Mouse (Mus musculus): ENCODE results near the gene Endov.

DNA sequence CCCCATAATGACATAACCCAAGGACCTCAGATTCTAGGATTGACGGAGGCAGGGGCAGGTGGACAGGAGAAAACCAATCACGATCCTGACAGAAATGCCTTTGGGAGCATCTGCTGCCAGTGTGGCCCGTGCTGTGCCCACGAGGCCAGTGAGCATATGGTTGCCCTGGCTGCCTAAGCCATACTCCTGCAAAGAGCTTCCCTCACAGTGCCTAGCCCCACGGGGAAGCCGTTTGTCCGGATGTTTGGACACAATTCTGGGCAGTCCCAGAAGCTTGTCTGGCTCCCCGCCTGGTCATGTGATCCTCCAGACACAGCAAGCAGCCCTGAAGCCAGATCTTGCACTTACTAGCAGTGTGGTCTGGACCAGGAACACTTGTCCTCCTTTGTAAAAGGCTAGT lies 31.6 kb downstream of the Endov start:
- TF ChIP-seq CEBPB (IDR thresholded peaks at IDR 0.05; ENCODE audit: insufficient read depth, poor library complexity, severe bottlenecking) (no peak), POLR2A (IDR thresholded peaks at IDR 0.05; ENCODE audit: insufficient read length, low read depth) (no peak), TCF3 (IDR thresholded peaks at IDR 0.05; ENCODE audit: insufficient read length, low read depth) (no peak)

Measured in myocyte (in vitro differentiated cells).